Mouse (Mus musculus): ENCODE measurements at regions not wholly inside any gene's neighbourhood (a gene's known extent, or its start where the extent isn't known, plus 50 kb on each side); places are given as distances from the start of the nearest gene placed in this dataset.
"Not testable (repeated sequence)": the region's sequence is repeated elsewhere in the genome, so short reads cannot be mapped to it uniquely, and the experiment has no call there.

DNA sequence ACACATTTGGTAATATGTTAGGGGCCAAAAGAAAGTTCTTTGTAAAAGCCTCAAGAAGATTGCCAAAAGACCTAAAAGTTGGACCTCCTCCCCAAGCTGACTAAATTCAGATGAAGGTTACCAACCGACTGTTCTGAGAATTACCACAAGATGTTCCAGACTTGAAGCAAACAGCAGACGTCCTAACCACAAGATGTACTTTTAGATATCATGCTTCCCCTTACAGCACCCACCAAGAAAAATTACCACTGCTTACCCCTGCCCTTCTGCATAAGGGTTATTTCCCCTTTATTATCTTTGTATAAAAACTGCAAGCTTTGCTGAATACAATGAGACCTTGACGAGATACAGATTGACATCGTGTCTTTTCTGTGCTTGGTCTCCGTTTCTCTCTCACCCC lies 121.6 kb upstream of the Cst10 start:
- 88% methylated on average over 5 of the region's 5 CpGs for WGBS
- no peaks in the 10 kb centered on the region for H3K4me1 ChIP-seq
- no peaks in the 10 kb centered on the region for H3K27me3 ChIP-seq (ENCODE audit: low read depth, poor library complexity, severe bottlenecking)
- H3K4me3 ChIP-seq: no peak overlapping the region
- DNase-seq (ENCODE audit: low spot score): no peak
- no peaks in the 10 kb centered on the region for H3K9me3 ChIP-seq (replicated peaks)
- no peaks in the 10 kb centered on the region for H3K36me3 ChIP-seq
- H3K27ac ChIP-seq: no peak overlapping the region

- no peaks in the 10 kb centered on the region for H3K4me1 ChIP-seq
- H3K27me3 ChIP-seq (ENCODE audit: low read depth, poor library complexity, severe bottlenecking): no peaks in the 10 kb centered on the region
- no peak for DNase-seq (ENCODE audit: low spot score)
- no peaks in the 10 kb centered on the region for H3K36me3 ChIP-seq
- WGBS: 79% methylated on average over 1 of the region's 1 CpGs
- H3K27ac ChIP-seq: no peak overlapping the region
- no peak overlapping the region for H3K4me3 ChIP-seq
- no peaks in the 10 kb centered on the region for H3K9me3 ChIP-seq (replicated peaks)
Observed at GRCm38 (mm10) chr2:149284199-149284598, 120.7 kb upstream of the Cst10 start.

DNA sequence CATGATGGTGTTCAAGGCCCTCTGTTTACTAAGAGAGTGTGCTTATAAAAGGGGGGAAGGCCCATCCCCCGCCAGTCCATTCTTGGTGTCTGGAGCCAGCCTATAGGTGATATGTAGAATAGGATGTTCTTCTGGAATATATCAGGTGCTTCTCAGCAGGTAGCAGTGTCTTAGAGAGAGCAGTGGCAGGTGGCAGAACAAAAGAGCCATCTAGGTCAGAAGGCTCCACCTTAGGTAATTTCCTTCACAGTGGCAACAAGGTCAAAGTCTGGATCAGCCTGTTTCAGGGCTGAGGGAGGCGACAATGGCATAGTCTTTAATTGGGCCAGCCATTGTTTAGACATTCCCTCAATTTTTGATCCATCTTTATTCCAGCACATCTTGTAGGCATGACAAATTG lies 107.9 kb upstream of the Cst10 start:
- not testable (repeated sequence) for H3K4me3 ChIP-seq; H3K27me3 ChIP-seq (ENCODE audit: low read depth, poor library complexity, severe bottlenecking); DNase-seq (ENCODE audit: low spot score); H3K9me3 ChIP-seq (replicated peaks); H3K27ac ChIP-seq; H3K4me1 ChIP-seq; H3K36me3 ChIP-seq
- WGBS: 85% methylated on average over 2 of the region's 2 CpGs

DNA sequence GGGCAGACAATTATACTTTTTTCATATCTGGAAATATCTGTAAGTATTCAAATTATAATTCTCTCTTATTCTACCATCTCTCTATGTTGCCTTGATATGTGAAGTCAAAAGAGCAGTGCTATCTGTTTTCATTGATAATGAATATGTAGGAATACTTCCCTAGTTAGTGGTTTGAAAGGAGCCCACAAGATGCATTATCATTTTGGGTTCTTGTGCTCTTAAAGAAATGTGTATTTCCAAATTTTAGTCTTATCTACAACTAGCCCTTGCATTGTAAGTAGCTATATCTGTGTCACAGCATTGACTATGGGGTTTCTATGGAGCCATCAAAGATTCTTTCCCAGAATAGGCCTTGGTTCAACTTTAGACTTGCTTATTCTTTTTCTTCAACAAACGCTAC lies 99.3 kb upstream of the Cst10 start:
- Histone ChIP-seq H3K27me3 (ENCODE audit: low read depth, poor library complexity, severe bottlenecking) (no peaks in the 10 kb centered on the region), H3K36me3 (no peaks in the 10 kb centered on the region), H3K4me1 (no peaks in the 10 kb centered on the region), H3K27ac (no peak overlapping the region), H3K4me3 (no peak overlapping the region), H3K9me3 (replicated peaks) (no peaks in the 10 kb centered on the region)
- no peak for DNase-seq (ENCODE audit: low spot score)
- 92% methylated on average over 1 of the region's 1 CpGs for WGBS

GRCm38 (mm10) chr2:149350239-149350811 lies 54.5 kb upstream of the Cst10 start:
- no peaks in the 10 kb centered on the region for H3K36me3 ChIP-seq
- no peaks in the 10 kb centered on the region for H3K27me3 ChIP-seq (ENCODE audit: low read depth, poor library complexity, severe bottlenecking)
- no peaks in the 10 kb centered on the region for H3K9me3 ChIP-seq (replicated peaks)
- H3K27ac ChIP-seq: no peak overlapping the region
- H3K4me1 ChIP-seq: no peaks in the 10 kb centered on the region
- 15% methylated on average over 3 of the region's 3 CpGs for WGBS
- DNase-seq (ENCODE audit: low spot score): peak; percentile 52
- H3K4me3 ChIP-seq: no peak overlapping the region

Data from limb, embryonic 10.5 days (tissue).